Mouse (Mus musculus): ENCODE measurements around the gene Spred2.

The Spred2 gene

GRCm38 (mm10) chr11:19923888-19924756 is at the start of gene Spred2:
Spred2 (plus strand) TSS chr11:19924375.
- peak; percentile 92 for DNase-seq (ENCODE audit: extremely low spot score, low read depth, low spot score)

- DNase-seq (ENCODE audit: extremely low spot score, low read depth, low spot score), result no peak
Measured at GRCm38 (mm10) chr11:19875551-19875950, 48.6 kb upstream of the Spred2 start.

- DNase-seq (ENCODE audit: extremely low spot score, low read depth, low spot score), result no peak
Measured at GRCm38 (mm10) chr11:19875964-19876363, 48.2 kb upstream of the Spred2 start.

- no peak for DNase-seq (ENCODE audit: extremely low spot score, low read depth, low spot score)
Measured at GRCm38 (mm10) chr11:19877239-19877915, 46.8 kb upstream of the Spred2 start.

- no peak for DNase-seq (ENCODE audit: extremely low spot score, low read depth, low spot score)
Measured at GRCm38 (mm10) chr11:19881342-19881741, 42.8 kb upstream of the Spred2 start.

GRCm38 (mm10) chr11:19890700-19891406 is 33.3 kb upstream of the Spred2 start:
- DNase-seq (ENCODE audit: extremely low spot score, low read depth, low spot score), result no peak

GRCm38 (mm10) chr11:19893233-19893632 is 30.9 kb upstream of the Spred2 start:
- DNase-seq (ENCODE audit: extremely low spot score, low read depth, low spot score), result no peak

GRCm38 (mm10) chr11:19899621-19900020 is 24.6 kb upstream of the Spred2 start:
- DNase-seq (ENCODE audit: extremely low spot score, low read depth, low spot score), result no peak

GRCm38 (mm10) chr11:19900712-19901111 is 23.5 kb upstream of the Spred2 start:
- no peak for DNase-seq (ENCODE audit: extremely low spot score, low read depth, low spot score)

- no peak for DNase-seq (ENCODE audit: extremely low spot score, low read depth, low spot score)
Measured at GRCm38 (mm10) chr11:19911216-19911615, 13.0 kb upstream of the Spred2 start.

- DNase-seq (ENCODE audit: extremely low spot score, low read depth, low spot score), result no peak
Measured at GRCm38 (mm10) chr11:19912179-19912578, 12.0 kb upstream of the Spred2 start.

- DNase-seq (ENCODE audit: extremely low spot score, low read depth, low spot score), result no peak
Measured at GRCm38 (mm10) chr11:19912661-19913060, 11.5 kb upstream of the Spred2 start.

GRCm38 (mm10) chr11:19913761-19914160 is 10.4 kb upstream of the Spred2 start:
- DNase-seq (ENCODE audit: extremely low spot score, low read depth, low spot score), result no peak

GRCm38 (mm10) chr11:19917381-19918245 is 6.6 kb upstream of the Spred2 start:
- no peak for DNase-seq (ENCODE audit: extremely low spot score, low read depth, low spot score)

GRCm38 (mm10) chr11:19918246-19918540 is 6.0 kb upstream of the Spred2 start:
- no peak for DNase-seq (ENCODE audit: extremely low spot score, low read depth, low spot score)

GRCm38 (mm10) chr11:19919460-19919784 is 4.8 kb upstream of the Spred2 start:
- no peak for DNase-seq (ENCODE audit: extremely low spot score, low read depth, low spot score)

- no peak for DNase-seq (ENCODE audit: extremely low spot score, low read depth, low spot score)
Measured at GRCm38 (mm10) chr11:19919785-19920671, 4.1 kb upstream of the Spred2 start.

GRCm38 (mm10) chr11:19921723-19922122 is 2.5 kb upstream of the Spred2 start:
- DNase-seq (ENCODE audit: extremely low spot score, low read depth, low spot score), result no peak

GRCm38 (mm10) chr11:19922208-19922607 is 2.0 kb upstream of the Spred2 start:
- no peak for DNase-seq (ENCODE audit: extremely low spot score, low read depth, low spot score)

GRCm38 (mm10) chr11:19924757-19925148 is 578 bp downstream of the Spred2 start:
- DNase-seq (ENCODE audit: extremely low spot score, low read depth, low spot score), result no peak

Measured in hindlimb bud, embryonic 11.5 days (tissue).